Mouse (Mus musculus): ENCODE data around the gene Smchd1.
"Not testable (repeated sequence)": the region's sequence is repeated elsewhere in the genome, so short reads cannot be mapped to it uniquely, and the experiment has no call there.

Gene Smchd1

GRCm38 (mm10) chr17:71474762-71475704 is at the start of gene Smchd1:
TSS of gene Smchd1 (minus strand) at chr17:71475343.
- peak; percentile 95 for DNase-seq (ENCODE audit: low spot score)

DNA sequence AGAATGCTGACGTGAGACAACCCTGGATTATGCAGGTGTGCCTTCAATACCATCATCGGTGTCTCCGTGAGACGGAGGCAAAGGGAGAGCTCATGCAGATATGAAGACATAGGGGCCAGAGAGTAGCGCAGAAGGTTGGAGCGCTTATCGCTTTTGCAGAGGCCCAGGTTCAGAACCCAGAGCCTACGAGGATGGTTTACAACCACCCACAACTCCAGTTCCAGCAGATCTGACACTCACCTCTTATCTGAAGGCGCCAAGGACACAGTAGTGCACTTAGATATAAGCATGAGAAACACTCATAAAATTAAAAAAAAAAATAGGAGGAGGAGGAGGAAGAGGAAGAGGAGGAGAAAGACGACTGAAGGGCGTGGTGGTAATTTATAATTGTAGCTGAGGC is 35.2 kb upstream of the Smchd1 start:
- DNase-seq (ENCODE audit: low spot score) = no peak

DNA sequence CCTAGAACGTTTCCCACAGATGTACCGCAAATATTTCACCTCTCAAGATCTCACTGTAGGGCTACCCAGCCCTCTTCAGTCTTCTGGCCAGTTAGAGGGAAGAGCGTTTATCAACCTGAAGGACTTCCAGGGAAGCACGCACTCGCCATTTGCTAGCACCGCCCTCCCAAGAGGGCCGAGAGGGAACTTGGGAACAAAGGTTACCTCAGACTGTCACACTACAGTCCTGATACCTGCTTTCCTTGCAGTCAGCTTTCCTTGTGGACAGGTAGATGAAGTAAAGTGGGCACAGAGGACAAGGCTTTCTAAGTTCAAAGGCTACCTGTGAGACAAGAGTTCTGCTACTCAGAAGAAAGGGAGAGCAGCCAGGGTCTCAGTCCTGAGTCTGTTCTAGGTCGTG is 31.7 kb upstream of the Smchd1 start:
- no peak for DNase-seq (ENCODE audit: low spot score)

GRCm38 (mm10) chr17:71495784-71496183 is 20.6 kb upstream of the Smchd1 start:
- no peak for DNase-seq (ENCODE audit: low spot score)

- DNase-seq (ENCODE audit: low spot score) = no peak
These were observed 16.2 kb upstream of the Smchd1 start for GRCm38 (mm10) chr17:71491332-71491686.

DNA sequence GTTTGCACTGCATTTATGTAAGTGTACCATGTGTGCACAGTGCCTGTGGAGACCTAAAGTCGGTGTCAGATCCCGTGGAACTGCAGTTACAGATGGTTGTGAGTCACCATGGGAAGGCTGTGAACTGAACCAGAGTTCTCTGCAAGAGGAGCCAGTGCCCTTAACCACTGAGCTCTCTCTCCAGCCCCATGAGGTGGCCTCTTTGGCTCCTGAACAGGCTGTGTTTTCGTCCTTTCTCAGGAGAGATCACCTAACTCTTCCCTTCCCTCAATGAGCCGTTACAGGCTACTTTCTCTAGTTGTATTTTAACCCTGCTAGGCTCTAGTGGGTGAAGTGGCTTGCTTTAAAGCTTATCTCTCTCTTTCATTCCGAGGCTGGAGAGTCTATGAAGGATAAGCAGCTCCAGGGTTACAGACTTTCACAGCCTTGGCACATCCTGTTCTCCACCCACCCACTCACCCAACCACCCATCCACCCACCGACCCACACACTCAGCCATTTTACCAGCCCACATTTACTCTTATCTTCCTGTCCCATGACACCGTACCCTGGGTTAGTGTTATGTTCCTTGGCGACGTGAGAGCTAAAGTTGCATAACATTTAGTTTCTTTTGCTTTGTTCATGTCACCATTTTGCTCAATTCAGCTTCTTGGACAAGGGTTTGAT is 15.7 kb upstream of the Smchd1 start:
- no peak for DNase-seq (ENCODE audit: low spot score)

- no peak for DNase-seq (ENCODE audit: low spot score)
These were observed 14.7 kb upstream of the Smchd1 start for GRCm38 (mm10) chr17:71489703-71490461.

- no peak for DNase-seq (ENCODE audit: low spot score)
These were observed 11.2 kb upstream of the Smchd1 start for GRCm38 (mm10) chr17:71486231-71486851.

DNA sequence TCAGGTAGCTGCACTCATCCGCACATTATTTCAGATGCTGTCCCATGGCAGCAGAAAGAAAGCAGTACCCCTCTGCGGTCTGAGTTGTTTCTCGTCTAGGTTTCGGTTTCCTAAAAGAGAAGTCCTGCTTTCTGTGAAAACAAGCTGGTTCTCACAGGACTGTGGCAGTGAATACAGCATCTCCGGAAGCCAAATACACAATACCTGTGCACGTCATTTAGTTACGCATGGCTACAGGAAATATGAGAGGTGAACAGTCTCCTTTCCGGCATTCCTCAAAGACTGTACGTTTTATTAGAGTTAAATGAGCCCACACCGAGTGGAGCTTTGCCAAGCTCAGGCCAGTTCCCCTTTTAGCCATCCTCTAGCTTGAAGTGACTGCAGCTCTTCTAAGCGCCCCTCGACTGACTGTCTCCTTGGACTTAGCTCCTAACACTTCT is 10.7 kb upstream of the Smchd1 start:
- no peak for DNase-seq (ENCODE audit: low spot score)

- DNase-seq (ENCODE audit: low spot score) = no peak
These were observed 9.6 kb upstream of the Smchd1 start for GRCm38 (mm10) chr17:71484711-71485110.

DNA sequence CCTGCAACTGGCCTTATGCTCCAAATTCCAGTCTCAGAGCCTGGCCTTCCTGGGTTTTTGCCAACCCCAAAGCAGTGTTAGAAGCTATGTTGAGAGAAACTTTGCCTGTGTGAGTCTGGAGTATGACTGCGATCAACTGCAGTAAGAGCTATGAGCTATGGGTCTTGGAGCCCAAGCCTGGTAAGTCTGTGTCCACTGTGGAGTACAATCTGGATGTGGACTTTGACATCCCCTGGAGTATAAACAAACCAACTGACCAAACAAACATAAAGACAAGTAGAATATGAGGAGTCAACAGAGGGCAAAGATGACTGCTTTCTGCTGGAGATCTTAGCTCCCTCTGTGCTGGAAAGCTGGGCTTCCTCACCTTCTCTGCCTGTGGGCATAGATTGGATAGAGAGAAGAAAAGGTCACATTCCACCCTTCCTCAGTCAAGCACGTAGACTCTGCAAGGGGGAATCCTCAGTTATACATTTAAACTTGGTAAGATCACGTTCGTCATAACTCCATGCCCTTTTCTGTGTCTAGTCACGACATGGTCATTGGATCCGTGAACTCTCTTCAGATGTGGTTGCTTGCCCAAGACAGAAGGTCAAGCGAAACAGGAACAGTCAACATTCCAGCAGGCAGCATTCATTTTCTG is 8.4 kb upstream of the Smchd1 start:
- no peak for DNase-seq (ENCODE audit: low spot score)

- DNase-seq (ENCODE audit: low spot score) = no peak
These were observed 4.3 kb upstream of the Smchd1 start for GRCm38 (mm10) chr17:71479381-71479901.

GRCm38 (mm10) chr17:71477481-71477880 is 2.3 kb upstream of the Smchd1 start:
- no peak for DNase-seq (ENCODE audit: low spot score)

- DNase-seq (ENCODE audit: low spot score) = no peak
These were observed 1.3 kb upstream of the Smchd1 start for GRCm38 (mm10) chr17:71476346-71477020.

DNA sequence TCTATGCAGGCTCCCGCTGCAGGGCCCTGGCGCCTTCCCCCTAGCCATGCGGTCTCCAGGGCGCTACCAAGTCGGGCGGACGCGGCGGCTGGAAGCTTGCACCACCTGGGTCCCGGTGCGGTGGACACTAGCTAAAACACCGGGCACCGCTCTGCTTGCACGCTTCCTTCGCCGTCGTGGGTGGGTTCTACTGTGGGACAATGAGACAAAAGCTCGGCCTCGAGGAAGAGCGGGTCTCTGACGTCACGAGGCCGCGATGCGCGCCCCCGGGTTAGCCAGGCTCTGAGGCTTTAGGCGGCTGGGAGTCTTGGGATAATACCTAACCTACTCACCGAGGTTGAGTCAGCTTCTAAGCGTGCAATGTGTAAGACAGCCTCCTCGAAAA is 554 bp upstream of the Smchd1 start:
- peak; percentile 67 for DNase-seq (ENCODE audit: low spot score)

DNA sequence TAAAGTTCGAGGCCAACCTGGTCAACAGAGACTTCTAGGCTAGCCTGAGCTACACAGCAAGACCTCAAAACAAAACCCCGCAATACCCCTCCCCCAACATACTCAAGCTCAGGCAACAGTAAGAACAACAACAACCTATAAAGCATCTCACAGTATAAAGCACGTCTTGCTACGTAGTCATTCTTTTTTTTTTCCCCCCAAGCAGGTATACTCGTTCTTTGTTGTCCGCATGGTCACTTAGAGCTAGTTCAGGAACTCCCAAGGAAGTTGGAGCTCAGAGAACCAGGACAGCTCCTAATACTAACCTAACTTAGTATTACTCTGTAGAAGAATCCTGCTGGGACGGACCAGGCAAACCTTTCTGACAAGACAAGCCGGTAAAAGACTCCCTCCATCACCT is 1.0 kb downstream of the Smchd1 start:
- no peak for DNase-seq (ENCODE audit: low spot score)

DNA sequence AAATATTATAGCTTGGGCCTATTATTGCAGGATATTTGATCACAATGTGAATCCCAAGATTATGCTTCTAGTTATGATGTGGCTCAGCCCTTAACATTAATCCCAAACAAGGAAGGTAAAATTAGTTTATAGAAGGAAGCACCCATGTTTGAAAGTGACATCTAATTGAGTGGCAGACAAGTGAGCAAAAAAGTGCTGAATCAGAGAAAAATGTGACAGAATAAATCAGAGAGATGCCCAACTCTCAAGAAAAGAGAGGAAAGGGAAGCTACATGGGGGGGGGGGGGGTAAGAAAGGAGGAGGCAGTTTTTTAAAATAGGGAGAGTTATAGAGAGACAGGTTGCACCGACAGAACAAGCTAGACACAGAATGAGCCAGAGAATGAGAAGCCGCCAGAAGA is 3.9 kb downstream of the Smchd1 start:
- DNase-seq (ENCODE audit: low spot score) = no peak

DNA sequence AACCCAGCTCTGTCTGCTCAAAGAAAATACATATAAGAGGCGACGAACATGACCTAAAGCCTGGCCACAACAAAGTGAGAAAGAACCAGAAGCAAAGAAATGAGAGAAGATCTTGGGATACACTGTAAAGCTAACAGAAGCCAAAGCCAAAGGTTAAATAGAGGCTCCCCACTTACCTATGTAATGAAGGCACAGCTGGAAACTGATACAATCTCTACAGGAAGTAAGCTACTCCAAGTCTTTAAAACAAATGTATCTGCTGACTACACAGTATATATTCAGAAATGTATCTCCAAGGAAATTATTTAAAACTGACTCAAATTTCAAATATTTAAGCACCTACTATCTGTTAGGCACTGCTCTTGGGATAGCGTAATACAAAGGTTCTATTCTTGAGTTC is 14.8 kb downstream of the Smchd1 start:
- no peak for DNase-seq (ENCODE audit: low spot score)

- no peak for DNase-seq (ENCODE audit: low spot score)
These were observed 15.3 kb downstream of the Smchd1 start, which contains the start of gene Gm4707 for GRCm38 (mm10) chr17:71459818-71460217. TSS of gene Gm4707 (minus strand) at chr17:71459918.

- DNase-seq (ENCODE audit: low spot score) = not testable (repeated sequence)
These were observed 17.8 kb downstream of the Smchd1 start for GRCm38 (mm10) chr17:71457361-71457760.

GRCm38 (mm10) chr17:71445191-71445590 is 30.0 kb downstream of the Smchd1 start:
- no peak for DNase-seq (ENCODE audit: low spot score)
